Mouse (Mus musculus): ENCODE results near the gene Kifc3.

DNA sequence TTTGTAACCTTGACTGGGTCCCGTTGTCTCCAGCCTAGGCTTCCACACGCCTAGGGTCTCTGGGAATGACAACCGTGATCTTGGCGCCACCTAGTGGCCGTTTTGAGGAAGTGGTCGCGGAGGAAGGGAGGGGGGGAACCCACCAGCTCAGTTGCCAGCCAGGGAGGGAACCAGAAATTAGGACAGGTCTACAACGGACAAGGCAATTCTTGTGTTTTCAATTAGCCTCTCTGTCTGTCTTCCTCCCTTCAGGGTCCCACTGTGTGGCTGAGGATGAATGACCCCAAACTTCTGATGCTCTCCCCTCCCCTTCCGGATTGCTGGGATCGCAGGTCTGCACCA is 1.4 kb upstream of the Kifc3 start:
- TF ChIP-seq POLR2A (IDR thresholded peaks at IDR 0.05; ENCODE audit: control insufficient read depth, low read depth, low read length) (no peak), CTCF (IDR thresholded peaks at IDR 0.05; ENCODE audit: control insufficient read depth, insufficient read depth, insufficient replicate concordance, low read depth, low read length) (peak; percentile 98)

Measured in testis, adult 2 months (tissue).